Mouse (Mus musculus) left cerebral cortex, postnatal 14 days (tissue): ENCODE measurements around the gene Troap. TPM values are rescaled to one million over a fixed set of nuclear protein-coding genes. Genes with fewer than 3 reads are reported as not detected.
A peak's percentile ranks its signal among the peaks of the same experiment; 100 is the strongest.

Source experiments
- DNase-seq, 2 experiments: peaks; one replicate each; pipeline ENCODE4 v3.0.0; 2021 to 2022; ENCODE audit warnings: low spot score in 2 of 2, mixed read lengths in 1 of 2
- intact Hi-C: fragments of 180-260 bp; cut with DNase I; formaldehyde crosslinking; loops from one replicate; pipeline ENCODE4 v1.15.1; 2025
- total RNA-seq, 2 experiments: library from RNA; stranded (reverse); gene quantifications; 2 replicates each; pipeline ENCODE4 v1.2.3; 2021

Gene Troap
- total RNA-seq, 2 experiments from 2014 or later = 1.0 to 1.1 TPM

DNA sequence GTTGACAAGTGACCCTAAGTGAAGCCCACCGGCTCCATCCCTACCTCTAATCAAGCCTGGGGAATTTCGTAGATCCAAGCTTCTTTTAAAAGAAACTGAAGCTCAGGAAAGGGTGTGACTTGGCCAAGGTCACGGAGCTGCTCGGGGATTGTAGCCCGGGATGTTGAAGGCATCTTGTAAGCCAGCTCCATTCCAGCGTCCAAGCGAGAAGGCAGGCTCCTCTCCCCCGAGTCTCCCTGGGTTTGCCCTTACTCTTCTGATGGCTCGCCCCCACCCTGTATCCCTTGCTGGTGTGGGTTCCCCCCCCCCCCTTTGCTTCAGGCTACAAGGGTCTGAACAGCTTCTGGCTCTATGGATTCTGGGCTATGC is 24.1 kb downstream of the Troap start:
- DNase-seq = no peak
- intact Hi-C loops = loop anchor here (5.0 kb wide), 1 partner anchor 46 kb away; no protein-coding TSS in a partner anchor

DNA sequence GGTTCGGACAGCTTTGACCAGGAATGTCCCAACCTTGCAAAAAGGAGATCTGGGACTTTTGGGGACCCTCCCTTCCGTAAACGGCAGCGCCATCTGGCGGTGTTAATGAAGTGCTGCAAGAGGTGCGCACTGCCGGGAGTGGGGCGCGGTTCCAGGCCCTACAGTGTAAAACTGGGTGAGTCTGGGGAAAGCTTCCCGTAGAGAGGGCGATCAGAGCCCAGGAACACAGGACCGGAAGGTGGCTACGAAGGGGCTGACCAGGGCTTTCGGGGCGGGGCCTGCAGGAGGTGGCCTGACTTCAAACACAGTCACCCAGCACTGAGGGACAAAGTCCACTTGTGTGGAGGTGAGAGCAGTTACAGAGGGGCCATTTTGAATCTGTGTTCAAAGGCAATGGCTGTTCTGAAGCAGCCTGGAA is 24.8 kb downstream of the Troap start:
- intact Hi-C loops = loop anchor here (5.0 kb wide), 1 partner anchor 47 kb away; no protein-coding TSS in a partner anchor
- peak in 1 of 2 experiments; percentile 42 for DNase-seq

GRCm38 (mm10) chr15:99099984-99100383 is 25.6 kb downstream of the Troap start:
- intact Hi-C loops = loop anchor here (5.0 kb wide), 1 partner anchor 48 kb away; no protein-coding TSS in a partner anchor
- DNase-seq = no peak

DNA sequence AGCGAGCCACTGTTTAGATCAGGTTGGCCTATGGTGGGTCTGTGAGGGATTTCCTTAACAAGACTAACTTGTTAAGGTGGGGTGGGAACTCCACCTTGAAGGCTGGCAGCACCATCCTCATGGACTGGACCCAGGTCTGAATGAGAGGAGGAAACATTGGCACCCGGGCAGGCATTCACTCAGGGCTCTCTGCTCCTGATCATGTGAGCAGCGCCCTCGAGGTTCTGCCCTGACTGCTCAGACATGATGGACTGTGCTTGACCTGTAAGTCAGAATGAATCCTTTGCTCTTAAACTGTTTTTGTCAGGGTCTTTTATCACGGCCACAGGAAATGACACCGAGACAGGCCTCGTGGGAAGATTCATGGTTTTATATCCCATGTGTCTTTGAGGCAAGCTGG is 30.9 kb downstream of the Troap start:
- no peak for DNase-seq
- intact Hi-C loops = no loop called here

DNA sequence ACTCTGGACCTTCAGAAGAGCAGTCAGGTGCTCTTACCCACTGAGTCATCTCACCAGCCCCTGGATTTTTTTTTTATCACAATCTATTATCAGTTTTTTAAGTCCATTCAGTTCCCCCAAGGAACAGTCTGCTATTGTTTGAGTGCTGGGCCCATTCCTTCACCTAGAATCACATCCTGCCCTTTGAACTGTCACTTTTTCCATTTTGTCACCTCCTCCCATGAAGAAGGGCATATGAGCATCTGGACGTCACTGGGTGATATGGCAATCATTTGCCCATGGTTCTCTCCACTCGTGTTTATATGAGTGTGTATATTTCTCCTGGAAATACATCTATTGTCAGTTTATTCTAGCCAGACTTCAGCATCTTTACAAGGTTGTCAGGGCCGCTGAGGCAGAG is 33.5 kb downstream of the Troap start:
- no peak for DNase-seq
- intact Hi-C loops = no loop called here

DNA sequence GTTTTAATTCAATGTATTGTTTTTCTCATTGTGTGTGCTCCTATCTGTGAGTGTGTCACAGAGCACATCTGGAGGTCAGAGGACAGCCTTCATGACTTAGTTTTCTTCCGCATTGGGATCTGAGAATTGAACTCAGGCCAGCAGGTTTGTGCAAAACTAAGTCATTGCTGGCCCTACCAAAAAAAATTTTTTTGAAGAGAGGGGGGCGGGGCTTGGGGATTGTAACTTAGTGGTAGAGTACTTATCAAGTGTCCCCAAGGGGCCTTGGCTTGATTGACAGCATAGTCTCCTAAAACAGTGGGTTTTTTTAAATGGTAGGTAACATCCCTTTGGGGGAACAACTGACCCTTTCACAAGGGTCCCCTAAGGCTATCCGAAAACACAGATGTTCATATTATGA is 36.8 kb downstream of the Troap start:
- intact Hi-C loops = no loop called here
- no peak for DNase-seq

GRCm38 (mm10) chr15:99111809-99112208 is 37.4 kb downstream of the Troap start:
- intact Hi-C loops = no loop called here
- DNase-seq = no peak

DNA sequence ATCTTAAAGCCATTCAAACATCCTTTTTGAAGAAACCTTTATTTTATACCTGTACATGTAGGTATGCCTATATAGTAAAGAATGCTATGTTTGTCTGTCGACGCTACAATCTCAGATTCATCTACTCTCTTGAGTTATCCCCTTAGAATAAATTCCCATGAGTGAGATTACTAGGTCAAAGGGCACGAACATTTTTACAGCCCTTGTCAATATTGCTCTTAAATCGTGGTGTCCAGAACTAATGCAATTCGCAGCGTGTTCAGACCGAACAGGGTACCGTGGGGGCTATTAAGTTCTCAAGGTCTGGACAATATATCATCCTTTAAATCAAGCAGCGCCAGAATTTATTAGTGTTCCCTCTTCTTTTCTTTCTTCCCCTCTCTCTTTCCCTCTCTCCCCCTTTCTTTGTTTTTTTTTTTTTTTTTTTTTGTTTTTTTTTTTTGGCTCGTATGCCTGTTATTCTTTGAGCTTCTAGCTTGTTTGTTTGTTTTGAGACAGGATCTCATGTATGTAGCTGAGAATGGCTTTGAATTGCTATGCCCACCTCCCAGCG is 38.5 kb downstream of the Troap start:
- intact Hi-C loops = no loop called here
- DNase-seq = no peak

DNA sequence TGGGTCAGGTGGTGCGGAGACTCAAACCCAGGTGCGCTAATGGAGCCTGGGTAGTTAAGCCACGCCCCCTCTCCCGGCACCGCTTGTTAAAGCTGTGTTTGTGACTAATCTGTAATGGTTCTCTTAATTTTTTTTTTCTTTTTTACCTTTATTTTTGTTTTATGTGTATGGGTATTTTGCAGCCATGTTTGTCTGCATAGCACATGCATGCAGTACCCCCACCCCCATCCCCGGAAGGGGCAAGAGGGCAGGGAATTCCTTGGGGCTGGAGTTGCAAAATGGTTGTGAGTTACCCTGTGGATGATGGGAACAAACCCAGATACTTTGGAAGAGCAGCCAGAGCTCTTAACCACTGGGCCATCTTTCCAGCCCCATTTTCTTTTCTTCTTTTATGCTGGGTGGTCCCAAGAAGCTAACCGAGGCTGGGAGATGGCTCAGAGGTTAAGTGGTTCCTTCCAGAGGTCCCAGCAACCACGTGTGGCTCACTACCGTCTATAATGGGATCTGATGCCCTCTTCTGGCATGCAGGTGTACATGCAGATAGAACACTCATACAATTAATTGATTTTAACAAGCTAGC is 39.1 kb downstream of the Troap start:
- intact Hi-C loops = no loop called here

DNA sequence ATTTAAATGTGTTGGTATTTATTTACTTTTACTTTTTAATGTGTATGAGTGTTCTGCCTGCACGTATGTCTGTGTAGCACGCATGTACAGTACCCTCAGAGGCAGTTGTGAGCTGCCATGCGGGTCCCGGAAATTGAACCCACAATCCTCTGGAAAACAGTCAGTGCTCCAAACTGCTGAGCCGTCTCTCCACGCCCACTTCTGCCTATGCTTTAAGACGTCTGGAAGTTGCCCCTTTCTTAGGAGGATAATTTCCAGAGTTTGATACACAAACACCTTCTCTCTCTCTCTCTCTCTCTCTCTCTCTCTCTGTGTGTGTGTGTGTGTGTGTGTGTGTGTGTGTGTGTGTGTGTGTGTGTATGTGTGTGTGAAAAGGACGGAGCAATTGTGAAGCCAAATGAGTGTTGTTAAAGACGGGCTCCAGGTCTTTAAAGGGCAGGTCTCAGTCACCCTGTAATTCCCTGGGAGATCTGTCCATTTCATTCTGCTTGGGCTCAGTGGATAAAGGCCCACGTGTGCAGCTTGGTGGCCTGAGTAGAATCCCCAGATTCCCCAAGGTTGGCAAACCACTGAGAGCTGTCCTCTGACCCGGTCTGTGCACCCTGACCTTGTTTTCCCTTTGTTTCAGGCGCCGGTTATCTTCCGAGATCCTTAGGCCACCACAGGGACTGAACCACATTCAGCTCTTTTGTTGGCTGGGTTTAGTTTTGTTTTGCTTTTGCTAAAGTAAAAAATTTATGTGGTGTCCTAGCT is 40.1 kb downstream of the Troap start:
- no peak for DNase-seq
- intact Hi-C loops = no loop called here

More for the DNA sequence above, 39.1 kb downstream of the Troap start:
- DNase-seq = no peak

DNA sequence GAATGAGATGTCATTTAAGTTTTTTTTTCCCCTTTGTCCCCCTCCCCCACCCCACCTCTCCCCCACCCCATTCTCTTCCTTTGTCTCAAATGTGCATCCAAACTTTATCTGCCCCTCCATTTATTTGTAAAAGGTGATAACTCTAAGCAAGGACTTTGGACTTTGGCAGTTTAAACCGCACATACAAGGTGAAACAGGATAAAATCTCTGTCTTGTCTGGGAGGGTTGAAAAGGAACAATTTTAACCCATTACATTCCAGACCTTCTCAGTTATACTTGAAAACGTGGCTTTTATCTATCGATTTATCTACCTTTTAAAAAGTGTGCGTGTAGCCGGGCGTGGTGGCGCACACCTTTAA is 40.7 kb downstream of the Troap start:
- no peak for DNase-seq
- intact Hi-C loops = no loop called here

DNA sequence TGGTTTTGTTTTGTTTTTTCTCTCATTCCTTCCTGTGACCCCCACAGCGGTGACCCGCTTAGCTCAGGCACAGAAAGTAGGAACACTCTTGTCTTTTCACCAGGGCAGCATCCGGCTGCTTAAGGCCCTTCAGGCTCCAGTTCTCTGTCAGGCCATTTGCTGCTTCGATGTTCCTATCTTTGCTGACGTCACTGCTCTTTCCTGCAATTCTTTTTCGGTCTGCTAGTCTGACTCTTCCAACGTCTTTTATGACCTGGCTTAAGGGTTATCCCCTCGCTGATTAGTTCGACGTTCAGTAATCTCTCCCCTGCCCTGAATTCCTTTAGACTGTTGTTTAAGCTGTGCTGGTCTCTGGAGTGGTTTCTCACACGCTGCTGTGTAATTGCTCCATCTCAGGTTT is 42.2 kb downstream of the Troap start:
- DNase-seq = no peak
- intact Hi-C loops = no loop called here

- DNase-seq = no peak
- intact Hi-C loops = no loop called here
Observed at GRCm38 (mm10) chr15:99120814-99121213, 46.4 kb downstream of the Troap start.

GRCm38 (mm10) chr15:99122642-99123041 is 48.3 kb downstream of the Troap start:
- no peak for DNase-seq
- intact Hi-C loops = no loop called here

DNA sequence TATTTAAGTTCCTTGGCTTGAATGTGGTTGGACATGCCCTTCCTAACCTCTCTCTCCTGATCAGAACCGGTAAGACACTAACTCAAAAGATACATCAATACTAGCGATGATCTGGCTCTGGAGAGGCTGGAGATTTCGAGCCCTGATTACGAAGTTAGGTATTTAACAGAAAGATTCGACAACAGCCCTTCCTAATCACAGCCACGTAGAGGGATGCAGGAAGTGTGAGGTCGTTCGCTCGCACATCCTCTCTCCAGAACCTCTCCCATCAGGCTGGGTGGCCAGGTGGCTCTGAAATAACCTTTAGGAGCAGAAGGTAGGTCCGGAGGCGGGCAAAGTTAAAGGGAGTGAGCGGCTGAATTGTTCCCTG is 51.3 kb downstream of the Troap start, which contains the start of gene Spats2:
Gene Spats2 (plus strand): TSS at position 206 of the 370 bp plus-strand sequence.
- no peak for DNase-seq
- intact Hi-C loops = no loop called here

- peak; percentile 81 to 92 for DNase-seq
- intact Hi-C loops = no loop called here
Observed at GRCm38 (mm10) chr15:99126081-99126815, 51.9 kb downstream of the Troap start.

GRCm38 (mm10) chr15:99126816-99127365 is 52.5 kb downstream of the Troap start:
- no peak for DNase-seq
- intact Hi-C loops = no loop called here

GRCm38 (mm10) chr15:99127851-99128522 is 53.6 kb downstream of the Troap start:
- intact Hi-C loops = no loop called here
- DNase-seq = no peak

DNA sequence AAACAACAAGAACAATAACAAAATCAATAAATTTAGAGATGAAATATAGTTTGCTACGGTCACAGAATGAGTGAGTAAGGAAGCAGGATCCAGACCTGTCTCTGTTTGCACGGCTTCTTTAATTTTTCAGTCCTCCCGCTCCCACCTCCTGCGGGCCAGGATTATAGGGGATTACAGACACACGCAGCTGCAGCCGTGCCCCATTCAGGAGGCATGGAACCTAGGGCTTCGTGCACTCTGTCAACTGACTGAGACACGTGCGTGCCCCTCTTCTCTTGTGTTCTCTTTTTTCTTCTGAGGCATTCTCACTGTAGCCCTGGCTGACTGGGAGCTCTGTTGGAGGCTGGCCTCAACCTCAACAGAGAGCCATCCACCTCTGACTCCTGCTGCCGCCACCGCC is 55.1 kb downstream of the Troap start:
- DNase-seq = no peak
- intact Hi-C loops = no loop called here
